Mouse (Mus musculus): ENCODE measurements around the gene Sash1. TPM values are rescaled to one million over a fixed set of nuclear protein-coding genes. Genes with fewer than 3 reads are reported as not detected.

The Sash1 gene
- polyA plus RNA-seq, 1 experiment, result 4.8 TPM

DNA sequence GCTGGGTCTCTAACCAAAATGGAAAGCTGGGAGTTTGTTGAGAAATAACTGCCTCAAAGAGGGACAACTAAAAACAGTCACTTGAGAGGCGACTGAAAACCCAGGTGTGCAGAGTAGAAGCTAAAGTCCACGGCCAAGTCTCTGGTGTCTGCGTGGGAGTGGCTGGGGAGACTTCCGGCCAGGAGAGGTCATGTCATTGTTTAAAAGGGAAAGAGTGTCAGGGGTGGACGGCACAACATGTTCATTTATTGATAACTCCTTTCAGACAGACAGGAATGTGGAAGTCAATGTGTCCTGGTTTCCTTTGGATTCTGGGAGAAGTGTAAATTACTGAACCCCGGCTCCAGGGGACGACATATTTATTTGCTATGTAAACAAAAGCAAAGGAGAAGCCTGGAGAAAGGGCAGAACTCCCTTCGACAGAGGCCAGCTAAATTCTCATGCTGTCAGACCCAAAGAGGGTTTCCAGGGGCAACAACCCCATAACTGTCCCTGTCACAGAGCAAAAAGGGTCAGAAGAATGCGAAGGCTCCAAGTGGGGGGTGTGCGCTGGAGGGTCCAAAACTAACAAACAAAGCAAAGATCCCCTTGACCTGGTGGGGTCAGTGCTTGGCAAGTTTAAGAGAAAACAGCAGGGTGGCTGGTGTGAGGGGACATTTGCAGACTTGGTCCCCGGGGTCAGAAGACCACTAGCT, 100.3 kb downstream of the Sash1 start:
- Histone ChIP-seq H3K27me3 (ENCODE audit: control insufficient read depth, insufficient read depth, low read length) (no peaks in the 10 kb centered on the region), H3K4me1 (replicated peaks; ENCODE audit: control insufficient read depth, insufficient read depth, low read length) (no peaks in the 10 kb centered on the region), H3K4me3 (ENCODE audit: control insufficient read depth, insufficient read depth, low read length) (no peak overlapping the region), H3K27ac (ENCODE audit: control insufficient read depth, insufficient read depth, low read length) (no peak overlapping the region), H3K36me3 (ENCODE audit: control insufficient read depth, insufficient read depth, low read length) (no peaks in the 10 kb centered on the region)
- DNase-seq, result no peak
- 91% methylated on average over 11 of the region's 11 CpGs for WGBS
- TF ChIP-seq CTCF (IDR thresholded peaks at IDR 0.05; ENCODE audit: borderline replicate concordance, control insufficient read depth, extremely low read depth, insufficient read depth, low read length, poor library complexity) (no peak), POLR2A (IDR thresholded peaks at IDR 0.05; ENCODE audit: control insufficient read depth, extremely low read depth, insufficient read depth, low read length, poor library complexity) (no peak)

DNA sequence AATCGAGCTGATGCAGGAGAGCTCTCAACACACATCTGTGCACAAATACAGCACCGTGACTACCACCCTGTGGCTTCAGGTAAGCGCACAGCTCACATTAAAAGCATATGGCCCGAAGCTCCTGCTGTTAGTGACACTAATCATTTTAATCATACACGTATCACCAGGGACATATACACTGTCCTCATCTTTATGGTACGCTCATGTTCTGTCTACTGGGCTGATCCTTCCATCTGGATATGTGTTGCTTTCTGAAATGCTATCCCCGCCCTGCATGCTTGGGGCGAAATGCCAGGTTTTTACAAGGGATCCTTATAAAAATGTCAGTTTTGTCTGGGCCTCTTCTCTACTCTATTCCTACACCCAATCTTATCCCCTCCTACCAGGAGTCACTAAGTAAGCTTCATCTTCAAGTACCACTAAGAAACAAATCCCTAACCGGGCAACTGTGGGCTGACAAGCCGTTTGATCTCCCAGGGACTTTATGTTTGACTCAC, 103.9 kb downstream of the Sash1 start:
- Histone ChIP-seq H3K27ac (ENCODE audit: control insufficient read depth, insufficient read depth, low read length) (no peak overlapping the region), H3K4me1 (replicated peaks; ENCODE audit: control insufficient read depth, insufficient read depth, low read length) (no peaks in the 10 kb centered on the region), H3K36me3 (ENCODE audit: control insufficient read depth, insufficient read depth, low read length) (no peaks in the 10 kb centered on the region), H3K27me3 (ENCODE audit: control insufficient read depth, insufficient read depth, low read length) (no peaks in the 10 kb centered on the region), H3K4me3 (ENCODE audit: control insufficient read depth, insufficient read depth, low read length) (no peak overlapping the region)
- no peak for TF ChIP-seq POLR2A (IDR thresholded peaks at IDR 0.05; ENCODE audit: control insufficient read depth, extremely low read depth, insufficient read depth, low read length, poor library complexity)
- TF ChIP-seq CTCF (IDR thresholded peaks at IDR 0.05; ENCODE audit: borderline replicate concordance, control insufficient read depth, extremely low read depth, insufficient read depth, low read length, poor library complexity), result no peak
- DNase-seq, result no peak
- 92% methylated on average over 10 of the region's 10 CpGs for WGBS

DNA sequence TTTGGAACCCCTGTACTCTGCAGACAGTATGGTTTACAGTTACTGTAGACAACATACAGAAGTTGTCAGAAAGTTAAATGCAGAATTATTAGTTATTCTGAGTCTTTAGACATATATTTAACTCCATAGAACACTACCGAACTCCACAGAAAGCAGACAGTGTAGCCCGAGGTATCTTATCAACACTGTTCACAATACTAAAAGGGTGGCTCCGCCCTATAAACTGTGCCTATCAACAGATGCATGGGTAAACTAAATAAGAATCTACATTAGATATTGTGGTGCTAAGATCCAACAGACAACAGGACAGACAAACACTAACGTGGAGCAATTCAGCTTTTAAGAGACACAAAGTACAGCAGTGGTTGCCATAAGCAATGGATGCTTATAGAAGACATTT, 106.0 kb downstream of the Sash1 start:
- 97% methylated on average over 4 of the region's 4 CpGs for WGBS

DNA sequence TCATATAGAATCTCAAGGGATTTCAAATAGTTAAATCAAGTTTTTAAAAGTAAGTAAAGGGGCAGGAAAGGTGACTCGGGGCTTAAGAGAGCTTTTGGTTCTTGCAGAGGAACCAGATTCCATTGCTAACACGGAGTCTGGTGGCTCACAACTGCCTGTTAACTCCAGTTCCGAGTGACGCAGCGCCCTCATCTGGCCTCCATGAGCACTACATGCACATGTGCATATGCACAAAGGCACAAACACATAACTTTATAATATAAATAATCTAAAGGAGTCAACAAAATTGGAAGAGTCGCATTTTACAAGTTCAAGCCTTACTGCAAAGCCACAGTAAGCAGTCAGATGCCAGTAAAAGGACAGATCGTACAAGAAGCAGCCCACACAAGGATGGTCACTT, 107.0 kb downstream of the Sash1 start:
- H3K4me3 ChIP-seq (ENCODE audit: control insufficient read depth, insufficient read depth, low read length), result no peak overlapping the region
- no peaks in the 10 kb centered on the region for H3K4me1 ChIP-seq (replicated peaks; ENCODE audit: control insufficient read depth, insufficient read depth, low read length)
- H3K36me3 ChIP-seq (ENCODE audit: control insufficient read depth, insufficient read depth, low read length), result no peaks in the 10 kb centered on the region
- no peaks in the 10 kb centered on the region for H3K27me3 ChIP-seq (ENCODE audit: control insufficient read depth, insufficient read depth, low read length)
- no peak overlapping the region for H3K27ac ChIP-seq (ENCODE audit: control insufficient read depth, insufficient read depth, low read length)
- no peak for DNase-seq
- WGBS, result 95% methylated on average over 7 of the region's 7 CpGs
- TF ChIP-seq POLR2A (IDR thresholded peaks at IDR 0.05; ENCODE audit: control insufficient read depth, extremely low read depth, insufficient read depth, low read length, poor library complexity) (no peak), CTCF (IDR thresholded peaks at IDR 0.05; ENCODE audit: borderline replicate concordance, control insufficient read depth, extremely low read depth, insufficient read depth, low read length, poor library complexity) (no peak)

More for the DNA sequence above, 106.0 kb downstream of the Sash1 start:
- no peaks in the 10 kb centered on the region for H3K27me3 ChIP-seq (ENCODE audit: control insufficient read depth, insufficient read depth, low read length)
- H3K27ac ChIP-seq (ENCODE audit: control insufficient read depth, insufficient read depth, low read length), result no peak overlapping the region
- no peak overlapping the region for H3K4me3 ChIP-seq (ENCODE audit: control insufficient read depth, insufficient read depth, low read length)
- TF ChIP-seq POLR2A (IDR thresholded peaks at IDR 0.05; ENCODE audit: control insufficient read depth, extremely low read depth, insufficient read depth, low read length, poor library complexity), result no peak
- no peak for TF ChIP-seq CTCF (IDR thresholded peaks at IDR 0.05; ENCODE audit: borderline replicate concordance, control insufficient read depth, extremely low read depth, insufficient read depth, low read length, poor library complexity)
- H3K4me1 ChIP-seq (replicated peaks; ENCODE audit: control insufficient read depth, insufficient read depth, low read length), result no peaks in the 10 kb centered on the region
- no peak for DNase-seq
- no peaks in the 10 kb centered on the region for H3K36me3 ChIP-seq (ENCODE audit: control insufficient read depth, insufficient read depth, low read length)

DNA sequence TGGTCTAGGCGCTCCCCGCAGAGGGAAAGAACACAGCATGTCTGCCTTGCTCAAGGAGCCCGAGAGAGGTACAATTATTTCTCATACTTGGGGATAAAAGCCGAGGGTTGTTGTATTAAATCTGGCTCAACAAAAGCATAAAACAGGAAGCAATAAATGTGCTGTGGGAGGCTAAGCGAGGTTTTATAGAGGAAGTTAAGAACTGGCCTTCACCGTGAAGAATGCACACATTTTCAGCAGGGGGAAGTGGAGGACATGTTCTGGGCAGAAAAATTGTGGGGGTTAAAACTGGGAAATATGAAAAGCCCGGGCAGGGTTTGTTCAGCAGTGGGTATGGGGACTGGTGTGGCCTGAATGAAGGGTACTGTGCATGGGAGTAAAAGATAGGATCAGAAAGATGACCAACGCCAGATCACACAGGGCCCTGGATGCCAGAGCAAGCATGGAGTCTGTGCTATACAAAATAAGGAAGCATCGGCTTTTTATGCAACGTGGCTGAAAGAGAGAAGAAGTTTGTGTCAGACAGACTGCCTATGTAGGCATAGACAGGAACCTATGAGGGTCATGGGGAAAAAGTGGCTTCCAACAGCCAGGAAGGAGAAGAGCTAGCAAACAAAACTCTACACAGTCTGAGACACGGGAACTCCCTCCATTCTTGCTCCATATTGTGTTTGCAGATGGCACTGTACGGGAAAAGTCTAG, 108.2 kb downstream of the Sash1 start:
- Histone ChIP-seq H3K4me3 (ENCODE audit: control insufficient read depth, insufficient read depth, low read length) (no peak overlapping the region), H3K4me1 (replicated peaks; ENCODE audit: control insufficient read depth, insufficient read depth, low read length) (peaks cover 2% of the 10 kb centered on the region; the same call in 1 of the 2 replicates), H3K27me3 (ENCODE audit: control insufficient read depth, insufficient read depth, low read length) (no peaks in the 10 kb centered on the region), H3K27ac (ENCODE audit: control insufficient read depth, insufficient read depth, low read length) (no peak overlapping the region), H3K36me3 (ENCODE audit: control insufficient read depth, insufficient read depth, low read length) (no peaks in the 10 kb centered on the region)
- no peak for DNase-seq
- TF ChIP-seq POLR2A (IDR thresholded peaks at IDR 0.05; ENCODE audit: control insufficient read depth, extremely low read depth, insufficient read depth, low read length, poor library complexity), result no peak
- no peak for TF ChIP-seq CTCF (IDR thresholded peaks at IDR 0.05; ENCODE audit: borderline replicate concordance, control insufficient read depth, extremely low read depth, insufficient read depth, low read length, poor library complexity)
- WGBS, result 49% methylated on average over 12 of the region's 12 CpGs

DNA sequence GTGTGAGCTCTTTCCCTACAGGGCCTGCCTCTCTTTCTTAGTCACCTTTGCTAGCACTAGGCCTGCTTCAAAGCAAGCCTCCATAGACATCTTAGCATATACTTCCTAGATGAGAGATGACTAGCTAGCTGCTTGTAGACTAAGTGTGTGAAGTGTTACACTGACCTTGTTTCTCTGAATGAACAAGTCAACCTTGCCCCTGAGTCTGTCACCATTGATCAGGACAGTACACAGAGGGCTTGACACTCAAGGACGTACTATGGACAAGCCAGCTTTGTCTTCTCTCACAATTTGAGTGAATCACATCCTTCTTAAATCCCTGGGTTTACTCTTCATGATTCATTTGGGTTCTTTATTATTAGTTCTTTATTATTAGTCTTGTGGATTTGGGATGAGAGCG, 109.1 kb downstream of the Sash1 start:
- WGBS, result 96% methylated on average over 2 of the region's 2 CpGs
- no peaks in the 10 kb centered on the region for H3K36me3 ChIP-seq (ENCODE audit: control insufficient read depth, insufficient read depth, low read length)
- no peak for DNase-seq
- no peak overlapping the region for H3K27ac ChIP-seq (ENCODE audit: control insufficient read depth, insufficient read depth, low read length)
- no peak overlapping the region for H3K4me3 ChIP-seq (ENCODE audit: control insufficient read depth, insufficient read depth, low read length)
- TF ChIP-seq POLR2A (IDR thresholded peaks at IDR 0.05; ENCODE audit: control insufficient read depth, extremely low read depth, insufficient read depth, low read length, poor library complexity), result no peak
- TF ChIP-seq CTCF (IDR thresholded peaks at IDR 0.05; ENCODE audit: borderline replicate concordance, control insufficient read depth, extremely low read depth, insufficient read depth, low read length, poor library complexity), result no peak
- peaks cover 5% of the 10 kb centered on the region; the same call in 1 of the 2 replicates for H3K4me1 ChIP-seq (replicated peaks; ENCODE audit: control insufficient read depth, insufficient read depth, low read length)
- H3K27me3 ChIP-seq (ENCODE audit: control insufficient read depth, insufficient read depth, low read length), result no peaks in the 10 kb centered on the region
